Mouse (Mus musculus): Measurements from ENCODE around the gene Nefh.

DNA sequence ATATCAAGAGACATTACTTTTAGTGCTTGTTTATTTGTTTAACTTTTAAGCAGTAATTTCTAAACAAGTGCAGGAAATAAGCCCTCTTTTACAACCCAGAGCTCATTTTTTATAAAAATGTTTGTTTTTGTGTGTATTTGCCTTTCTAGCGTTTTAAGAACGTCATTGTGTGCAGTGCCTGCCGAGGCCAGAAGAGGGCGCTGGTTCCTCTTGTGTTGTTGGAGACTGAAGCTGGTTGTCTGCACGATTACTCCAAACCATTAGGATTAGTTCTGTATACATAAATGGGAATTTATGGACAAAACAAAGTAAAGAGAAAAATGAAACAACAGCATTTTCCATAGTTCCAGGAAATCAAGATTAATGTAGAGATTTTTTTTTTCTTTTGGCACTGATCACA lies 47.4 kb downstream of the Nefh start:
- TF ChIP-seq POLR2A (IDR thresholded peaks at IDR 0.05; ENCODE audit: borderline replicate concordance, low read depth, low read length), result no peak
- TF ChIP-seq CTCF (IDR thresholded peaks at IDR 0.05; ENCODE audit: low read depth, low read length), result peak; percentile 61

Data from bone marrow macrophage, adult 2 months (primary cell).